Mouse (Mus musculus) midbrain, embryonic 16.5 days (tissue): ENCODE measurements around the gene Apobr. TPM values are rescaled to one million over a fixed set of nuclear protein-coding genes. Genes with fewer than 3 reads are reported as not detected.

Experiments used
- ATAC-seq: fragments of 200-750 bp; cut with Nextera tagmentation; 2 replicates; pipeline ENCODE4 v1.8.0; 2017; ENCODE audit warnings: moderate TSS enrichment
- H3K27ac ChIP-seq: fragments of 300-500 bp; sonication (generic); 2 replicates; pipeline ENCODE4 v1.5.1; 2014; ENCODE audit warnings: mild to moderate bottlenecking, low read length, mixed read lengths
- H3K27me3 ChIP-seq: fragments of 300-500 bp; sonication (generic); 2 replicates; pipeline ENCODE4 v1.6.1; 2014; ENCODE audit warnings: low read depth, low read length, mixed read lengths; ENCODE audit not compliant: control insufficient read depth, insufficient read depth
- H3K36me3 ChIP-seq: fragments of 300-500 bp; sonication (generic); 2 replicates; pipeline ENCODE4 v1.6.1; 2014; ENCODE audit warnings: mild to moderate bottlenecking, low read length, moderate library complexity, mixed read lengths; ENCODE audit not compliant: control insufficient read depth, insufficient read depth
- H3K4me1 ChIP-seq: fragments of 300-500 bp; sonication (generic); 2 replicates; pipeline ENCODE4 v1.6.1; 2014; ENCODE audit warnings: mild to moderate bottlenecking, low read length, mixed read lengths; ENCODE audit not compliant: control insufficient read depth, insufficient read depth
- H3K4me2 ChIP-seq: fragments of 300-500 bp; sonication (generic); 2 replicates; pipeline ENCODE4 v1.6.1; 2014; ENCODE audit warnings: mild to moderate bottlenecking, low read length, mixed read lengths
- H3K4me3 ChIP-seq: fragments of 300-500 bp; sonication (generic); 2 replicates; pipeline ENCODE4 v1.5.1; 2014; ENCODE audit warnings: low read depth, mild to moderate bottlenecking, low read length, moderate library complexity, mixed read lengths
- H3K9ac ChIP-seq: fragments of 300-500 bp; sonication (generic); 2 replicates; pipeline ENCODE4 v1.6.1; 2014; ENCODE audit warnings: low read depth, low read length, mixed read lengths
- H3K9me3 ChIP-seq: fragments of 300-500 bp; sonication (generic); replicated peaks from 2 replicates; pipeline ENCODE4 v1.6.1; 2014; ENCODE audit warnings: mild to moderate bottlenecking, low read length, mixed read lengths; ENCODE audit not compliant: control insufficient read depth, poor library complexity, severe bottlenecking
- WGBS: fragments of 180-500 bp; shearing (Covaris S2); extraction: QIAGEN DNeasy Blood & Tissue Kit; methylation state at CpG from one replicate; pipeline ENCODE4 v1.1.7; 2014; 5-methylcytosine and 5-hydroxymethylcytosine counted together
- polyA plus RNA-seq: library from polyadenylated mRNA; unstranded; fragments of >200 nt; fragmentation: Nextera tagmentation; extraction: Ambion mirVana; gene quantifications from 2 replicates; pipeline ENCODE4 v1.2.1, GENCODE M21; 2015

Gene Apobr
- 0.31 TPM in 2 replicates for polyA plus RNA-seq

DNA sequence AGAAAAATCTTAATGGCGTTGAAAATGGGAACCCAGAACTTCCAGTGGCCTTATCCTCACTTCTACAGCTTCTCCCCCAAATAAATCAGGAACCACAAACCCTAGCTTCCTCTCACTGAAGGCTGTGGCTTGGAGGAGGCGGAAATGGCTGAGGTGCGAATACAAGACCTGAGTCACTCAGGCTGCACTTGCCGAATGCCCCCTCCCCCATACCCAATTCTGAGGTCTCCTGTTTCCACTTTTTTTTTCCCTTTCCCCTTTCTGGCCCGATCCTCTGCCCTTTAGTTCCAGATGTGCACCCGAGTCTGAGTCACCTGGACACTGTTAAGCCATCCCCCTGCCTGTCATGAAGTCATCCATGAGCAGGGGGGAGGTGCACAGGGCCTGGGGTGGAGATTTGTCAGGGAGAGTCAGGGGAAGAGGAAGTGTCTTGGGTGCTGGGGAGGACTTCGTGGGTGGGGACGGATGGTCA, at the start of gene Apobr:
Gene Apobr (plus strand): TSS at position 437 of the 472 bp plus-strand sequence.
- peak within 1 kb of the TSS; percentile 78; the same call in 1 of the 2 replicates for H3K27ac ChIP-seq
- no peaks in the 10 kb centered on the region for H3K36me3 ChIP-seq
- peak within 1 kb of the TSS; percentile 45 for H3K4me3 ChIP-seq
- no peaks in the 10 kb centered on the region; the same call in 1 of the 2 replicates for H3K27me3 ChIP-seq
- no peak within 1 kb of the TSS for H3K9ac ChIP-seq
- WGBS = 86% methylated on average over 8 of the region's 8 CpGs
- H3K4me1 ChIP-seq = peaks cover 16% of the 10 kb centered on the region
- no peaks in the 10 kb centered on the region for H3K9me3 ChIP-seq
- peak within 1 kb of the TSS; percentile 93 for H3K4me2 ChIP-seq
- no peak for ATAC-seq

GRCm38 (mm10) chr7:126535766-126536165, 49.0 kb upstream of the Apobr start:
- Histone ChIP-seq H3K9ac (peak overlapping the region; percentile 73), H3K4me2 (peak overlapping the region; percentile 94), H3K4me3 (peak overlapping the region; percentile 45), H3K27me3 (peaks cover 6% of the 10 kb centered on the region), H3K36me3 (no peaks in the 10 kb centered on the region), H3K4me1 (peaks cover 5% of the 10 kb centered on the region), H3K9me3 (no peaks in the 10 kb centered on the region), H3K27ac (no peak overlapping the region)
- ATAC-seq = no peak
- 2% methylated on average over 28 of the region's 28 CpGs for WGBS

DNA sequence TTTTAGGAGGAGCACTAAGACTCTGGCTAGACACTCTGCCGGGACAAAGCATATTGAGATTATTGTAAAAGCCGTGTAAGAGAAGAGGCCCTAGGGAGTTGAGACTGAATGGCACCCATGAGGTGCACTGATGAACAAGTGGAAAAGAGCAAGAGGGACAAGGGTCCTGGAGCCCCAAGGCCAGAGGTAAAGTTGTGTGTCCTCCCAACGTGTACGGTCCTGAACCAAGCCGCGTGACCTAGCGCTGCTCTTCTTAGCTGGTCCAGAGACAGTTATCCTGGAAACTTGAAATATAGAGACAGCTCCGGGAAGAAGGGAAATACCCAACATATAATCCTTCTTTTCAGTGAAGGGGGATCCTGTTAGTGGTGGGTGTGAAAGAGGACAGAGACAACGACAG, 48.3 kb upstream of the Apobr start:
- WGBS = 49% methylated on average over 9 of the region's 9 CpGs
- H3K27me3 ChIP-seq = peaks cover 6% of the 10 kb centered on the region
- H3K4me3 ChIP-seq = peak overlapping the region; percentile 45
- H3K9me3 ChIP-seq = no peaks in the 10 kb centered on the region
- H3K9ac ChIP-seq = no peak overlapping the region; the same call in 1 of the 2 replicates
- no peak for ATAC-seq
- peaks cover 5% of the 10 kb centered on the region for H3K4me1 ChIP-seq
- peak overlapping the region; percentile 94 for H3K4me2 ChIP-seq
- no peaks in the 10 kb centered on the region for H3K36me3 ChIP-seq
- no peak overlapping the region for H3K27ac ChIP-seq

DNA sequence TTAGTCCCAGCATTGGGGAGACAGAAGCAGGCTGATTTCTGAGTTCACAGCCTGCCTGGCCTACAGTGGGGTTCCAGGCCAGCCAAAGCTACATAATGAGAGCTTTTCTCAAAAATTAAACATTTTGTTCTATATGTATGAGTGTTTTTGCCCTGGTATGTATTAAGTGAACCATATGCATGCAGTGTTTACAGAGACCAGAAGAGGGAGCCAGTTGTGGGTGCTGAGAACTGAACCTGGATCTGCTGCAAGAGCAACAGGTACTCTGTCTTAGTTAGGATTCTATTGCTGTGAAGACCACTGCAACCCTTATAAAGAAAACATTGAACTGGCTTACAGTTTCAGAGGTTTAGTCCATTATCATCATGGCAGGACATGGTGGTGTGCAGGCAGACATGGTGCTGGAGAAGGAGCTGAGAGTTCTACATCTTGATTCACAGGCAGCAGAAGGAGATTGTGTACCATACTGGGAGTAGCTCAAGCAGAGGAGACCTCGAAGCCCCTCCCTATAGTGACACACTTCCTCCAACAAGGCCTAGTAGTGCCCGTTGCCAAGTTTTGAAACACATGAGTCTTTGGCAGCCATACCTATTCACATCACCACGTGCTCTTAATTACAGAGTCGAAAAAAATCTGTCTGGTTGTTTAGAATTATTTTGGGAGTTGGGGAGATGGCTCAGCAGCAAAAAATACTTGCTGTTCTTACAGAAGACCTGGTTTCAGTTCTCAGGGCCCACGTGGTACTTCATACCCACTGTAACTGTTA, 46.7 kb upstream of the Apobr start:
- 77% methylated on average over 5 of the region's 5 CpGs for WGBS
- H3K27me3 ChIP-seq = peaks cover 6% of the 10 kb centered on the region
- H3K4me2 ChIP-seq = no peak overlapping the region
- peaks cover 5% of the 10 kb centered on the region for H3K4me1 ChIP-seq
- no peak overlapping the region for H3K9ac ChIP-seq
- H3K4me3 ChIP-seq = no peak overlapping the region
- H3K9me3 ChIP-seq = no peaks in the 10 kb centered on the region
- no peak overlapping the region for H3K27ac ChIP-seq
- no peaks in the 10 kb centered on the region for H3K36me3 ChIP-seq
- no peak for ATAC-seq

- no peaks in the 10 kb centered on the region for H3K9me3 ChIP-seq
- no peak overlapping the region for H3K4me3 ChIP-seq
- peaks cover 3% of the 10 kb centered on the region for H3K27me3 ChIP-seq
- no peak overlapping the region for H3K9ac ChIP-seq
- no peaks in the 10 kb centered on the region; the same call in 1 of the 2 replicates for H3K4me1 ChIP-seq
- H3K27ac ChIP-seq = no peak overlapping the region
- H3K36me3 ChIP-seq = peaks cover 7% of the 10 kb centered on the region; the same call in 1 of the 2 replicates
- WGBS = 94% methylated on average over 1 of the region's 1 CpGs
- H3K4me2 ChIP-seq = no peak overlapping the region
- ATAC-seq = no peak
Observed at GRCm38 (mm10) chr7:126541661-126542060, 43.1 kb upstream of the Apobr start.

- WGBS = 91% methylated on average over 2 of the region's 2 CpGs
- Histone ChIP-seq H3K27me3 (no peaks in the 10 kb centered on the region), H3K4me2 (no peak overlapping the region), H3K4me1 (no peaks in the 10 kb centered on the region), H3K27ac (no peak overlapping the region), H3K9ac (no peak overlapping the region), H3K36me3 (peaks cover 21% of the 10 kb centered on the region), H3K4me3 (no peak overlapping the region), H3K9me3 (no peaks in the 10 kb centered on the region)
- ATAC-seq = no peak
Observed at GRCm38 (mm10) chr7:126545631-126546030, 39.1 kb upstream of the Apobr start.

DNA sequence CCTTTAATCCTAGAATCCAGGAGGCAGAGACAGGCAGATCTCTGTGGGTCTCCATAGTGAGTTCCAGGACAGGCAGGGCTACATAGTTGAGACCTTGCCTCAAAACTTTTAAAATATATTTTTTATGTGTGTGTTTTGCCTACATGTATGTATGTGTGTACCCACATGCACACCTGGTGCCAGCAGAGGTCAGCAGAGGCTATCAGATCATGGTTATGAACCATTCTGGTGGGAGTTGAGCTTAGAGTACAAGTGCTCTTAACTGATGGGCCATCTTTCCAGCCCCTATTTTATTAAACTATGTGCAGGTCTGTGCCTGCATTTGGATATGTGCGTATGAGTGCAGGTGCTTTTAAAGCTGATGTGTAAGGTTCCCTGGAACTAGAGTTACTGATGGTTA, 29.9 kb upstream of the Apobr start:
- ATAC-seq = no peak
- Histone ChIP-seq H3K4me1 (no peaks in the 10 kb centered on the region), H3K27me3 (no peaks in the 10 kb centered on the region), H3K27ac (no peak overlapping the region), H3K36me3 (peaks cover 68% of the 10 kb centered on the region), H3K9ac (no peak overlapping the region), H3K4me3 (no peak overlapping the region), H3K4me2 (no peak overlapping the region), H3K9me3 (no peaks in the 10 kb centered on the region)
- 100% methylated on average over 1 of the region's 1 CpGs for WGBS

DNA sequence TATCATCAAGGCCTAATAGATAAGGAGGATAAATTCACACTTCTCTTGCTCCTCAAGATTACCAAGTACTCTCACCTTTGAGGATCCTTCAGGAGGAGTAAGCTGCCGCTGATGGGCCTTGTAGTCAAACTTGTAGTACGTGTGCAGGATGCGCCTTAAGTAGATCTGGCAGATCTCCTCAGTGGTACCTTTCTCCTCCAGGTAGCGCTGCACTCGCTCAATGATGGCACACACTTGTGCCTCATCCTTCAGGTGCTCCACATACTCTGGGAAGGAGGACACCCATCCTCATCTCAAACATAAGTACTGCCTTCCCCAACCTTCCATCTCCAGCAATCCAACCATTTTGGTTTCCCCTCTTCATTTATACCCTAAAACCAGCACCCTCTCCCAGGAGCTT, 28.1 kb upstream of the Apobr start:
- 92% methylated on average over 5 of the region's 5 CpGs for WGBS
- Histone ChIP-seq H3K27me3 (no peaks in the 10 kb centered on the region), H3K4me2 (no peak overlapping the region), H3K36me3 (peaks cover 71% of the 10 kb centered on the region), H3K9ac (no peak overlapping the region), H3K4me1 (no peaks in the 10 kb centered on the region), H3K4me3 (no peak overlapping the region), H3K9me3 (no peaks in the 10 kb centered on the region), H3K27ac (no peak overlapping the region)
- no peak for ATAC-seq

DNA sequence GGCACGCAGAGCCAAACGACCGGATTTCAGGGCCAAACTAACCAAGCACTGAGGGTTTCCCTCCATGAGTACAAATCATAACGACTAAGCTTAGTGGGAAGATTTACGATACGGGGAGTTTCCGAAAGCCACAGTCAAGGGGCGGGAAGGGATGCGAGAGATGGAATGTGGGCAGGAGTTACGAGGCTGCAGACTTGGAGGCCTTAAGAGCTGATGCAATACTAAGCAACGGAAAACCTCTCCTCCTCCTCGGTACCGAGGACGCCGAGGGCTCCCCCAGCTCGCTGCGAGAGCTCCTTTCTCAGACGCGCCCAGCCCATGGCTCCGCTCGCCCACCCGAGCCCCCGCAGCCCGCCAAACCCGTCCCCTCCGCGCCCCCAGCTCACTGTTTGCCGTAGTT, 19.0 kb upstream of the Apobr start:
- H3K9ac ChIP-seq = peak overlapping the region; percentile 88
- peak overlapping the region; percentile 81 for H3K27ac ChIP-seq
- peak overlapping the region; percentile 98 for H3K4me3 ChIP-seq
- peaks cover 22% of the 10 kb centered on the region for H3K36me3 ChIP-seq
- 2% methylated on average over 27 of the region's 28 CpGs for WGBS
- no peaks in the 10 kb centered on the region for H3K9me3 ChIP-seq
- peaks cover 8% of the 10 kb centered on the region for H3K4me1 ChIP-seq
- H3K27me3 ChIP-seq = no peaks in the 10 kb centered on the region
- peak overlapping the region; percentile 93 for H3K4me2 ChIP-seq
- ATAC-seq = no peak; the same call in 1 of the 2 replicates
